Mouse (Mus musculus) heart, adult 9 months (tissue): ENCODE measurements around the gene Itga9.

Experiments
- DNase-seq, 2 experiments: peaks; one replicate each; pipeline ENCODE4 v3.0.0; 2022; ENCODE audit warnings: low spot score in 2 of 2

The Itga9 gene

DNA sequence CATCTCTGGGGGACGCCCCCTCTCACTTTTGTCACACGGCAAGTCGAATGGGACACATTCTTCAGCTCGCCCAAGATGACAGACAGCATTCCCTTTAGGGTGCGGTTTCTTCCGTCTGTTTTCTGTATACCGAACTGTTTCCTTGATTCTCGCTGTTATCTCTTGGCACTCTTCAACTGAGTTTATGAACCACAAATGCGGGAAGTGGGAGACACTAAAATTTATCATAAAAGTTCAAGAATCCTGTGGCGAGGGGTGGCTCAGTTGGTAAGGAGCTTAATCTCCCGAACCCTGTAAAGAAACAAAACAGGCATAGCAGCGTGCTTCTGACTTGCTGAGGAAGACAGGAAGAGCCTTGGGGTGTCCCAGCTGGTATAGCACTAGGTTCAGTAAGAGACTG lies 337.9 kb downstream of the Itga9 start:
- DNase-seq = no peak

DNA sequence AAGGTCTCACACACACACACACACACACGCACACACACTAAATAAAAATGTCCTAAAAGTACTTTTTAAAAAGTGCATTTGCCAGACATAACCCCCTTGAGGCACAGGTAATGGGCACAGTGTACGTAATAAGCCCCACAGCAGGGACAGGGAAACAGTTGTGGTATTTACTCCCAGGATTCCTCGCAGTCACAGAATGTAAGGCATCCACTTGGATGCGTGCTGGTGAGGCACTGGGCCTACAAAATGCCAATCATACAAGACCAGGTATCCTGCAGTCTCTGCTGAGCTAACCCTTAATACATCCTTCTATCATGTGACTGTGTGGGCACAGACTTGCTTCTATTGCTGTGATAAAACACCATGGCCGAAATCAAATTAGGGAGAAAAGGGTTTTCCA lies 342.0 kb downstream of the Itga9 start:
- no peak for DNase-seq

DNA sequence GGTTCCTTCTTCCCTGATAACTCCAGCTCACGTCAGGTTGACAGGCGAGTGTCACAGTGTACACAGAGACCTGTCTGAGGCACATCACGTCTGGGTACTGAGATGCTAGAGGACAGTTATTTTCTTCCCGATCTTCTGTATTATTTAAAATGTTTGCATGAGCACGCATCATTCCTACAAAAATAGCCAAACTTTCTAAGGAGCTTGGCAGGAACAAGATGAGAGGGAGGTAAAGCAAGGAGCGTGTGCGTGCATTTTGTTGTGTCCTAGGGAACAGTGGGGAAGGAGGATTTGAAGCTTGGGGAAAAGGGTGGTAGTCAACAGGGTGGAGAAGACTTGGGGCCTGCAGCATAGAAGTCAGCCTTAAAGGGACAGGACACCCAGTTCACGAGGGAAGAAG lies 342.6 kb downstream of the Itga9 start:
- no peak for DNase-seq

DNA sequence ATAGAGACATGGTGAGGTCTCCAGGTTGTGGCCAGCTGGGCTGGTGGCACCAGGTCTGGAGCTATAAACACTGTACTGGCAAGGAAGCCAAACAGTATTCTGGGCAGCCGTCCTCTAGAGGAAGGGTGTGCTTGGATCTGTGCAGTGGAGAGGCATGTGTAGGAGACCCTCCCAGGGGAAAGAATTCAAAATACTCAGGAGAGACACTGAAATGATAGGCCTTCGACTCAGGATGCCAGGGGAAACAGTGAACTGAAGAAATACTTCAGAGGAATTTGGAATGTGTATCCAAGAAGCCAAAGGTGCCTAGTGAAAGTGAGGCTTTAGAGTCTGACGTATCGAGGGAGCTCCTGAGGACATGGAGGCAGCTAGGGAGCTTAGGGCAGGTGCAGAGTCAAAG lies 343.2 kb downstream of the Itga9 start:
- no peak for DNase-seq

DNA sequence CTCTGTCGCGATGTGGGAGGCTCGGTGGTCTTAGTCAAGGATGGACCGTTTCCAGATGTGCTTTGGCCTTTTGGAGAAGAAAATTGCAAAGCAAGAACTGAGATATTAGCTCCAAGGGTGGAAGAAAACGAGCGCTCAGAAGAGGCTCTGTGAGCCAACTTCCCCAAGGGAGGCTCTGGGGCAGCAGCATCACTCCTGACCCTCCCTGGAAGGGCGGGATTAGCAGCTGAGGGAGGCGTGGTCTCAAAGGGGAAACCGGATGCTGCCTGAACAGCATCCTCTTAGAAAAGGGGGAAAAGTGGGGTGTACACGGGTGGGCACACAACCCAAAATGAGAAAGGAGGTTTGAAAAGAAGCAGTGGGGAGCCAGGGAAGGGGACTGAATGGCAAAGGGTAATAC lies 343.6 kb downstream of the Itga9 start:
- DNase-seq = no peak
